Mouse (Mus musculus) ES-E14 (cell line): Measurements from ENCODE around the gene Glycam1. TPM values are rescaled to one million over a fixed set of nuclear protein-coding genes. Genes with fewer than 3 reads are reported as not detected.

Experiments used
- DNase-seq: peaks from one replicate; pipeline ENCODE4 v3.0.0-alpha.2; 2013; ENCODE audit warnings: low read depth, low spot score
- H3K27ac ChIP-seq: 2 replicates; pipeline ENCODE4 v1.5.1; 2012; ENCODE audit warnings: low read depth, mild to moderate bottlenecking, low read length, moderate library complexity, mixed read lengths; ENCODE audit not compliant: poor library complexity, insufficient read depth, severe bottlenecking
- H3K36me3 ChIP-seq: 2 replicates; pipeline ENCODE4 v1.6.1; 2012; ENCODE audit warnings: mild to moderate bottlenecking, low read length, moderate library complexity, mixed read lengths; ENCODE audit not compliant: control insufficient read depth, poor library complexity, insufficient read depth, severe bottlenecking
- H3K4me1 ChIP-seq, 2 experiments: fragments of 150-350 bp in 1 of 2; sonication (generic) in 1 of 2; 2 replicates each; pipeline ENCODE4 v1.6.1; 2012; ENCODE audit warnings: low read length in 2 of 2, mild to moderate bottlenecking in 1 of 2, mixed read lengths in 1 of 2; ENCODE audit not compliant: control insufficient read depth in 2 of 2, insufficient read depth in 2 of 2, poor library complexity in 1 of 2
- H3K4me3 ChIP-seq, 2 experiments: fragments of 150-350 bp in 1 of 2; sonication (generic) in 1 of 2; 2 replicates each; pipeline ENCODE4 v1.5.1; 2012; ENCODE audit warnings: low read length in 2 of 2, low read depth in 1 of 2, mild to moderate bottlenecking in 1 of 2, mixed read lengths in 1 of 2; ENCODE audit not compliant: insufficient read depth in 1 of 2, poor library complexity in 1 of 2, severe bottlenecking in 1 of 2
- H3K9ac ChIP-seq: 2 replicates; pipeline ENCODE4 v1.6.1; 2012; ENCODE audit warnings: low read depth, mild to moderate bottlenecking, low read length, mixed read lengths; ENCODE audit not compliant: poor library complexity, insufficient read depth, severe bottlenecking
- H3K9me3 ChIP-seq: fragments of 150-350 bp; sonication (generic); 2 replicates; pipeline ENCODE4 v1.6.1; 2012; ENCODE audit warnings: low read depth, mild to moderate bottlenecking, low read length; ENCODE audit not compliant: control insufficient read depth, insufficient read depth
- CHD2 ChIP-seq: IDR thresholded peaks from 2 replicates; pipeline ENCODE4 v1.6.1; 2014; ENCODE audit warnings: mild to moderate bottlenecking, low read depth, low read length, inconsistent platforms
- HCFC1 ChIP-seq: IDR thresholded peaks from 2 replicates; pipeline ENCODE4 v1.6.1; 2012; ENCODE audit warnings: low read length, inconsistent platforms, borderline replicate concordance; ENCODE audit not compliant: insufficient read depth
- MAFK ChIP-seq: IDR thresholded peaks from 2 replicates; pipeline ENCODE4 v1.6.1; 2014; ENCODE audit warnings: mild to moderate bottlenecking, low read depth, low read length, inconsistent platforms; ENCODE audit not compliant: insufficient read depth
- ZC3H11A ChIP-seq: IDR thresholded peaks from 2 replicates; pipeline ENCODE4 v1.6.1; 2012; ENCODE audit warnings: low read depth, mild to moderate bottlenecking, inconsistent platforms, low read length, borderline replicate concordance
- ZNF384 ChIP-seq: IDR thresholded peaks from 2 replicates; pipeline ENCODE4 v1.6.1; 2012; ENCODE audit warnings: low read depth, low read length, inconsistent platforms
- in situ Hi-C, 2 experiments: fragments of 600-800 bp; cut with MboI; formaldehyde crosslinking; loops; one replicate each; pipeline ENCODE4 v1.15.1; 2025; ENCODE audit warnings: low sequenced_read_pairs in 2 of 2, inconsistent platforms in 1 of 2; ENCODE audit not compliant: unreplicated experiment in 2 of 2
- total RNA-seq: library from RNA; depleted of rRNA; stranded (reverse); fragments of 300-350 nt; gene quantifications from 2 replicates; pipeline ENCODE4 v1.2.3, GENCODE M21; 2012; rRNA removed

Gene Glycam1
- total RNA-seq, 1 experiment, result not detected

DNA sequence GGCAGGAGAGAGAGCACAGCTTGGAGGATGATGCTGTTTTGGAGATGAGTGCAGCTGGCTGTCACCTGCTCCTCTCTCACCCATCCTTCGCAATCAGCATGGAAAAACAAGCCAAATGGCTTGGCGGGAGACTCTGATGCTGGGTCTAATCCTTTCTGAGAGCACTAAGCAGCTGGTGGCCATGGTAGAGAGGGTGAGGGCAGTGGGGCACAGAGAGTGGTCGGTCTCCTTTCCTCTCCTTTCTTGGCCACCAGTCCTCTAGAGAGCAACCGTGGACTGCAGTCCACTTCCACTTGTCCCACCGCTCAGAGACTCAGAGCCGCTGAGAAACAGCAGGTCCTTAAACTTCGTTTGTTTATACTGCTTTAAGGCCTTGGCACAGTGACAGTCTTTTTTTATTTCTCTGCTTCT, 51.3 kb downstream of the Glycam1 start:
- Histone ChIP-seq H3K27ac (no peak overlapping the region), H3K36me3 (no peaks in the 10 kb centered on the region), H3K4me1 (peaks cover 6 to 15% of the 10 kb centered on the region in 2 experiments; a peak in 2 of 4 replicates), H3K9me3 (no peaks in the 10 kb centered on the region), H3K9ac (no peak overlapping the region), H3K4me3 (peak overlapping the region in 1 of 2 experiments; percentile 87; a peak in 1 of 4 replicates)
- no peak for TF ChIP-seq MAFK
- no peak for TF ChIP-seq HCFC1
- no peak for TF ChIP-seq ZNF384
- no peak for TF ChIP-seq ZC3H11A
- TF ChIP-seq CHD2, result no peak
- in situ Hi-C loops, result no loop called here
- DNase-seq, result no peak

Other genes starting within 250 kb of the Glycam1 start
- gene Zfp385a, start 225.0 kb downstream of the Glycam1 start, total RNA-seq, result 2.7 and 5.9 TPM in 2 replicates
- 69.0 and 80.8 TPM in 2 replicates for gene Itga5, start 198.3 kb downstream of the Glycam1 start, total RNA-seq
- 3.4 and 4.9 TPM in 2 replicates for gene Gtsf1, start 134.6 kb downstream of the Glycam1 start, total RNA-seq
- gene Gtsf2, start 116.6 kb downstream of the Glycam1 start, total RNA-seq, result not detected in 2 replicates
- gene Nckap1l, start 111.3 kb downstream of the Glycam1 start, total RNA-seq, result 6.6 and 11.0 TPM in 2 replicates
- 12.0 and 19.7 TPM in 2 replicates for gene Pde1b, start 62.0 kb downstream of the Glycam1 start, total RNA-seq
- 11.2 and 14.1 TPM in 2 replicates for gene Ppp1r1a, start 27.1 kb downstream of the Glycam1 start, total RNA-seq
- not detected in 2 replicates for gene Mucl1, start 190.4 kb upstream of the Glycam1 start, total RNA-seq